Comparison of ENCODE assay signal across 8 mouse cellular contexts in the genomic region with DNA sequence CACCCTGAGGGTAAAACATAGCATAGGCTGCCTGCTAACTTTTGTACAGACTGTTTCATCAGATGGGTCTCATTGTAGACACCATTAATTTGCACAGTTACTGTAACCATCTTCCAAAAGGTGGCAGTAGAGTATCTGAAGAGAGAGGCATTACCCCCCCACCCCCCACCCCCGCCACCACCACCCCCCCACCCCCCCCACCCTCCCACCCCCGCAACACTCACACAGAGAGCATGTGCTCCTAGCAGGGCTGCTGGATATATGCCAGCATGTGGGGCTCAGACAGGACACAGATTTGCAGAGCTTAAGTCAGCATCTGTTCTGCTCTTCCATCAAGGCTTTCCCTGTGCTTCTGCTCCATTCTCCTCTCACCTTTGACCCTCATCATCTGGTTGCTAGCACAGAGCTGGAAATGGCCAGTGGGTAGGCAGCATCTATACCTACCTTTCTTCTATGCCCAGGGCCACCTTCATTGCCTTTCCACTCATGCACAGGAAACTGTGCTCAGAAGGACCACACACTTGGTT. TPM values are rescaled to one million over a fixed set of nuclear protein-coding genes. Genes with fewer than 3 reads are reported as not detected.
A peak's percentile ranks its signal among the peaks of the same experiment; 100 is the strongest.
DNase-seq lines count a peak whose midpoint lies in the region; ATAC-seq and TF ChIP-seq lines count a peak whose summit lies in the region.
"Had no signal": no experiment of that assay in that cellular context is flagged by ENCODE, and none has a peak within 500 bp of the region (broad histone marks: within the 10 kb centered on the region; RNA-seq: fewer than 3 reads in every experiment).

No protein-coding gene starts in this region.

- peaks cover 13% of the 10 kb centered on the region for H3K36me3 ChIP-seq in embryonic facial prominence, embryonic 10.5 days (replicated peaks)
- peaks cover 9% of the 10 kb centered on the region; the same call in 1 of the 2 replicates for H3K36me3 ChIP-seq in hindbrain, embryonic 15.5 days

- DNase-seq in left cerebral cortex, postnatal 4 days: peak; percentile 91
- no peak for DNase-seq in left cerebral cortex, adult 9 months (ENCODE audit: low spot score in 2 of 2)
- DNase-seq in brain, embryonic 14.5 days (ENCODE audit: low read depth): peak; percentile 97
- DNase-seq in embryonic facial prominence, embryonic 10.5 days (ENCODE audit: low spot score): peak; percentile 20
- DNase-seq in lung, postnatal 36 days: peak; percentile 52
- DNase-seq in yolk sac, embryonic 10.5 days (ENCODE audit: low spot score): peak; percentile 52

- H3K9me3 ChIP-seq in embryonic facial prominence, embryonic 10.5 days: no peaks in the 10 kb centered on the region
- no peaks in the 10 kb centered on the region for H3K9me3 ChIP-seq in hindbrain, embryonic 15.5 days

- no peak overlapping the region for H3K4me3 ChIP-seq in embryonic facial prominence, embryonic 10.5 days
- no peak overlapping the region for H3K4me3 ChIP-seq in hindbrain, embryonic 15.5 days

- H3K9ac ChIP-seq in hindbrain, embryonic 15.5 days: no peak overlapping the region

- no peak for TF ChIP-seq POLR2A in brain, embryonic 14.5 days (IDR thresholded peaks at IDR 0.05; ENCODE audit: borderline replicate concordance, extremely low read depth, insufficient read depth, insufficient read length, poor library complexity, severe bottlenecking)

- 14% methylated on average over 2 of the region's 2 CpGs for WGBS in embryonic facial prominence, embryonic 10.5 days
- WGBS in hindbrain, embryonic 15.5 days: 0% methylated on average over 2 of the region's 2 CpGs

- no peak overlapping the region for H3K4me2 ChIP-seq in hindbrain, embryonic 15.5 days

- ATAC-seq in hindbrain, embryonic 15.5 days (ENCODE audit: low FRiP score, low read depth): peak; percentile 71

- intact Hi-C loops in left cerebral cortex, postnatal 4 days (cut with DNase I): no loop called here

- H3K27ac ChIP-seq in embryonic facial prominence, embryonic 10.5 days (replicated peaks): no peak overlapping the region
- peak overlapping the region; percentile 66 for H3K27ac ChIP-seq in hindbrain, embryonic 15.5 days (replicated peaks)
- H3K27ac ChIP-seq: macrophage had no signal

- no peaks in the 10 kb centered on the region for H3K27me3 ChIP-seq in embryonic facial prominence, embryonic 10.5 days (replicated peaks; ENCODE audit: low read depth, poor library complexity, severe bottlenecking)
- H3K27me3 ChIP-seq in hindbrain, embryonic 15.5 days: no peaks in the 10 kb centered on the region

- no peak for TF ChIP-seq CTCF in brain, embryonic 14.5 days (IDR thresholded peaks at IDR 0.05; ENCODE audit: borderline replicate concordance, extremely low read depth, insufficient read depth, insufficient read length)

- H3K4me1 ChIP-seq in embryonic facial prominence, embryonic 10.5 days: peaks cover 16% of the 10 kb centered on the region
- H3K4me1 ChIP-seq in hindbrain, embryonic 15.5 days (replicated peaks): peaks cover 11% of the 10 kb centered on the region; the same call in 1 of the 2 replicates

RNA-seq across cellular contexts. Expression of a gene that starts 8.7 kb away (rescaled TPM):
- 100 to 1,000 TPM; 123 to 135 TPM for total RNA-seq in left cerebral cortex, postnatal 4 days (2021)
- 153 and 157 TPM in 2 replicates for polyA plus RNA-seq in brain, embryonic 14.5 days (2012; rRNA removed)
- polyA plus RNA-seq in embryonic facial prominence, embryonic 10.5 days (2016; fragmentation: Nextera tagmentation; extraction: Ambion mirVana): 28.2 and 33.3 TPM in 2 replicates
- polyA plus RNA-seq in hindbrain, embryonic 15.5 days (2015; fragmentation: Nextera tagmentation; extraction: Ambion mirVana): 44.6 TPM in 2 replicates

RNA-seq across cellular contexts. Expression of a gene that starts 17.7 kb away (rescaled TPM):
- total RNA-seq in left cerebral cortex, postnatal 4 days (2021): 10 to 100 TPM; 46.2 to 48.3 TPM
- 47.2 and 52.4 TPM in 2 replicates for polyA plus RNA-seq in brain, embryonic 14.5 days (2012; rRNA removed)
- polyA plus RNA-seq in embryonic facial prominence, embryonic 10.5 days (2016; fragmentation: Nextera tagmentation; extraction: Ambion mirVana): 68.5 and 73.6 TPM in 2 replicates
- polyA plus RNA-seq in hindbrain, embryonic 15.5 days (2015; fragmentation: Nextera tagmentation; extraction: Ambion mirVana): 61.8 and 65.6 TPM in 2 replicates

RNA-seq across cellular contexts. Expression of a gene that starts 49.1 kb away (rescaled TPM):
- 100 to 1,000 TPM in 1 of 2 experiments, 10 to 100 TPM in 1; 97.1 to 104 TPM for total RNA-seq in left cerebral cortex, postnatal 4 days (2021)
- 44.5 and 54.3 TPM in 2 replicates for polyA plus RNA-seq in brain, embryonic 14.5 days (2012; rRNA removed)
- polyA plus RNA-seq in embryonic facial prominence, embryonic 10.5 days (2016; fragmentation: Nextera tagmentation; extraction: Ambion mirVana): 57.0 and 57.5 TPM in 2 replicates
- polyA plus RNA-seq in hindbrain, embryonic 15.5 days (2015; fragmentation: Nextera tagmentation; extraction: Ambion mirVana): 41.2 and 44.9 TPM in 2 replicates

Comparison
In these comparisons a context has a peak if more than half of its experiments do, and no peak if none do; other contexts are left out.
1. DNase-seq: peak in left cerebral cortex, postnatal 4 days (single experiment), brain, embryonic 14.5 days (single experiment), embryonic facial prominence, embryonic 10.5 days (single experiment), lung, postnatal 36 days (single experiment) and yolk sac, embryonic 10.5 days (single experiment); none in left cerebral cortex, adult 9 months (0 of 2).